Mouse (Mus musculus): ENCODE measurements around the gene Ebf1. TPM values are rescaled to one million over a fixed set of nuclear protein-coding genes. Genes with fewer than 3 reads are reported as not detected.

The Ebf1 gene
- total RNA-seq, 2 experiments from 2014 or later: 2.9 to 6.1 TPM

DNA sequence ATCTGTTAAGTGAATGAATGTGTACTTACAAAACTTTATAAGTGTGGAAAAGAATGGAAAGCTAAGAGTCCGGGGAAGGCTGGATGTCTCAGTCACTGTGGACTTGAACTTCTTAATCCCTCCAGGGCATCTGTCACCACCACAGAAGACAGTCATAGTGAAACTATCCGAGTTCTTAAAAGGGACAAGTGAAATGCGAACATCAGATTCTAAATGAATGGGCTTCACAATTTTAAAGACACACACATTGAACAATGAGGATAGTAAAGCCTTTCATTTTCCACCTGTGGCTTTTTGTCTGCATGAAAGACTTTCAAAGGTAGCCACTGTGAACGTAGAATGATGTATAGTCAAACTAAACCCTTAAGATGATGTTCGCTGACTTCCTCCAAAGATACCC lies 244.0 kb downstream of the Ebf1 start:
- DNase-seq (ENCODE audit: low spot score in 2 of 2): no peak
- intact Hi-C loops (cut with DNase I): no loop called here

DNA sequence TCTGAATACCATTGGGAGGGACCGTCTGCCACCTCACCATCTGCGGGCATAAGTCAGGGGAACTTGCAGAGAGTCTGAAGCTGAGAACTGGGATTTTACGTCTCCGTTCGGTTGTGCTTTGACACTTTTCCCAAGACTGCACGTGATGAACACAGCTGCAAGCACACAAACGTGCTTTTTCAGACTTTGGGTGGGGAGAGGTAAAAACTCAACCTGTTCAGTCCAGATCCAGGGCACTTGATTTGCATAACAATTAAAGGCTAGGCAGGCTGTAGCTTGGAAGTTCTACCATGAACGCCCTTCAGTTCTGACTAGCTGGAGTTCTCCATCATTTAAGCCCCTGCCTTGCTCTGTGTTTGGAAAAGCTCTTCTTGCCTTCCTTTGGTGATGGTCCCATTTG lies 246.8 kb downstream of the Ebf1 start:
- no peak for DNase-seq (ENCODE audit: low spot score in 2 of 2)
- intact Hi-C loops (cut with DNase I): no loop called here

DNA sequence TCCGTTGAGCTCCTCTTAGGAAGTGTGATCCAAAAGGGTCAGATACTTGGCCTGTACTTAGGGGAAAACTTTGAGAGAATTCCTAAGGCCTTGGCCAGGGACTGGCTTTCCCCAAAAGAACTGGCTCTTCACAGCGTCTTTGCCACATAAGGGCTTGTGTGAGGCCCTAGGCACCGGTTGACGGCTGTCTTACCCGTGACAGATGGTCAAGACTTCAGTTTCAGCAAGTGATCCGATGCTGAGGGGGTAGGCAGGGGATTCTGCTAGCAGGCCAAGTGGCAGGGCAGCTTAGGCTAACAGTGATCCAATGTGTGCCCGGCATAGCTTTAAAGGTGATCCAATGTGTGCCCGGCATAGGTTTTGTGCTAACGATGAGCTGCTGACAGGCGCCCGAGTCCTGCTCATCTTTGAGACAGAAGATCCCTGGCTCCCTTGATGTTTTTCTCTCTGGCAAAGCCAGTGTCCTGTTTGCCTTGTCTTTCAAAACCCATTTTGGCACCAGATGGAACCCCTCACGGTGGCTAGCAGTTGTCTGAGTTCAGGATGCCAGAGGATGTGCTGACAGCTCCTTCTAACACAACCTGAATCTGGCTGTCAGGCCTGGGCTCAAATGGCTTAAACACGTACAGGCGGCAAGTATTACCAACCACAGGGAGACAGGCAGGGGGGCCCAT lies 249.5 kb downstream of the Ebf1 start:
- intact Hi-C loops (cut with DNase I): no loop called here
- DNase-seq (ENCODE audit: low spot score in 2 of 2): no peak

DNA sequence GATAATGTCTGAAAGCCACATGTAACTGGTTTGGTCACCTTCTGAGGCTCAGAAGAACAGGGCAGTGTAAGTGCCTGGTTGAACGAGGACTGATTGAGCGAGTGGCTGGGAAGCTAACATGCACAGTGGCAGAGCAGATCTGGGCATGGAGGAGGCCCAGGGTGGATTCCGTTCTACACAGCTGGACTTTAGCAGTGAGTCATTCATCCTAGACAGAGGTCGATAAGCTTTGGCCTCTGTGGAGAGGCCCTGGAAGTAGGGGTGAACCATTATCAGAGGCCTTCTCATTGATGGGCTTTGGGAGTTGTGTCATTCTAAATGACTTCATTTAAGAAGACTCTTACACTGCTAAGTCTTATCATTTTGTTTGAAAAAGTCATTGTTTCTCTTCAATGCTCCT lies 250.3 kb downstream of the Ebf1 start:
- intact Hi-C loops (cut with DNase I): no loop called here
- no peak for DNase-seq (ENCODE audit: low spot score in 2 of 2)

DNA sequence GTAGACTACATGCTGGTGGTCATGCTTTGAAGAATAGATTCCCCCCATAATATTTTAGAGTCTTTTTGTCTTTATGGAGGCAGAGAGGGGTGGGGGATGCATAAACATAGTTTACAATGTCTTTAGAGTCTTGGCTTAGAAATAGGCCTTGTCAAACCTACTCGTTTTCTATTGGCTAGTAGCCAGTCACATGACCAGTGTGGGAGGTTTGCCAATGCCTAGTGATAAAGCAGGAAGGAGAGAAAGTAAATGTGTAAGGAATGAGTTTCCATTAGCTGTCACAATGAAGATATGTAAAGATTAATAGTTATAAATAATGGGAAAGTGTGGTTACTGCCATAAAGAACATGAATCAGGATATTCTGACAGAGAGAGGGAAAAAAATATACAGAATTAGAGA lies 256.8 kb downstream of the Ebf1 start:
- DNase-seq (ENCODE audit: low spot score in 2 of 2): no peak
- intact Hi-C loops (cut with DNase I): no loop called here

DNA sequence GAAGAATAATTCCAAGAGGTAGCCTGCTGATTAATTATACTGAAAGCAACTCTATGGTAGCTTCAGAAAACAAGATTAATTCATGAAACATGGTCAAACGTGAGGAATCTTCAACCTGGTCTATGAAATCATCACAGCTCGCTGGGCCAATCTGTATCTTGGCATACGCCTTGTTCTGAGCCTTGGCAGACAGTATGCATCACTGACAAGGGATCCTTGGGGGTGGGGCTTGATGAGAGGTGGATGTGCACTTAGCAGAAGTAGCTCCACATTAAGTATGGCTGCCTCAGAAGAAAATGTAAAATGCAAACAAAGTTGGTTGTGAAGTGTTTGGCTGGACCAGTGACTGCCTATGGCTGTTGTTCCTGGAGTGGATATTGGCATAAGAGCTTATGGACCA lies 258.1 kb downstream of the Ebf1 start:
- no peak for DNase-seq (ENCODE audit: low spot score in 2 of 2)
- intact Hi-C loops (cut with DNase I): no loop called here

DNA sequence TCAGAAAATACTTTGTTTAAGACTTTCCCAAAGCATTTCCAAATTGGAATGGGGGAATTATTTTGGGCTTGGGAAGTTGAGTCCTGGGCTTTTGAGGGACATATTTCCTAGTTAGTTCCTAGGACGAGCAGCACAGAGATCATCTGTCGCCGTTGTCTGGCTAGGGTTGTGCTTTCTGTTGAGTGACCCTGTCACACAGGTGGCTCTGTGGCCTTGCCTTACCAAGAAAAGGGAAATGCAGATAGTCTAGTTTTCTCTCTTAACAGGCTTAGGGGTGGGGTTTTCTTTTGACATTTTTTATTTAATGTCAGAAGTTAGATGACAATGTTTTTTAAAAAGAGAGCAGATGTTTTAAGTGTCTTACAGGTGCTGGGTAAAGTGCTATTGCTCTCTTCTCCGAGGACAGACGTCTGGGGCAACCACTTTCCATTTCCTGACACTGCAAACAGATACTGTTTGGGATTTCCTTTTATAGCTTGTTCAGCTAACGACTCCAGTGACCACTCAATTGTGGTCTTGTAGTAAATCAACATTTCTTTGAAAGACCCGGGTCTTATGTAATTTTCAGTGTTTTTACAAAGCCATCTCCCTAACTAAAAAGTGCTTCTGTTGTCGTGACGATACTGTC lies 264.1 kb downstream of the Ebf1 start:
- intact Hi-C loops (cut with DNase I): no loop called here

DNA sequence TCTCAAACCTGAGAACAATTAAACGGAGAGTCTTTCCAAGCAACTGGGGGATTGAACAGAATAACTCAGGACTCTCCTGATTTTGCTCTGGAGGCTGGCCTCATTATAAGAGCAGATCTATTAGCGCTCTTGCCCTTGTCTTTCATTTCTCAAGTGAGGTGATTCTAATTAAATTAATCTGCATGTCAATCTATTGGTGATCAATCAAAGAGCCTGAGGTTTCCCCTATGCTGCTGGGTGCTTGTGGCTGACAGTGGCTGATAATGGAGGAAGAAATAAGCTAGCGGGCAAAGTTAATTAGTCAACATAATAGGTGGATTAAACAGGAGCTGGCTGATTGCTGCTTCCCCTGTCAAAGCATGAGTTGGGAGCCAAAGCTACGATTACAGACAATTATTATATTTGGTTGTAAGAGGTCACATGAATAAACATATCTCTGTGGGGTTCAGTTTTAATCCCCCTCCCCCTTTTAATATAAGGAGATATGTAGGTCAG lies 265.4 kb downstream of the Ebf1 start:
- no peak for DNase-seq (ENCODE audit: low spot score in 2 of 2)
- intact Hi-C loops (cut with DNase I): no loop called here

More for the DNA sequence above, 264.1 kb downstream of the Ebf1 start:
- no peak for DNase-seq (ENCODE audit: low spot score in 2 of 2)

DNA sequence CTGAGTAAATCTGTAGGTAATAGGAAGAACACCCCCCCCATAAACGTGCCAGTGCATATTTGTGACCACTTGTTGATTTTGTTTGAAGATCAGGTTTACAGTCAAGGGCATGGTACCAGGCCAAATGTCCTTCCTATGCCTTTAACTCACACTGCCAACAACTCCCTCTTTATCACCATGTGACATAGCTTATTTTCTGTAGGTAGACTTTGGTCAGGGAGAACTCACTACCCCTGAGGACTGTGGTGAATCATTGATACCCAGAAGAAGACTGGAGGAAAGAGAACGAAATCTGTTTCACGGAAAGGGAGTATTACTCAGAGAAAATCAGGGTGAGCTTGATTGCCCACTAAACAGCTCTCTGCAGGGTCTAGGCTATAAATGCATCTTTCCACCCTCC lies 267.2 kb downstream of the Ebf1 start:
- no peak for DNase-seq (ENCODE audit: low spot score in 2 of 2)
- intact Hi-C loops (cut with DNase I): no loop called here

DNA sequence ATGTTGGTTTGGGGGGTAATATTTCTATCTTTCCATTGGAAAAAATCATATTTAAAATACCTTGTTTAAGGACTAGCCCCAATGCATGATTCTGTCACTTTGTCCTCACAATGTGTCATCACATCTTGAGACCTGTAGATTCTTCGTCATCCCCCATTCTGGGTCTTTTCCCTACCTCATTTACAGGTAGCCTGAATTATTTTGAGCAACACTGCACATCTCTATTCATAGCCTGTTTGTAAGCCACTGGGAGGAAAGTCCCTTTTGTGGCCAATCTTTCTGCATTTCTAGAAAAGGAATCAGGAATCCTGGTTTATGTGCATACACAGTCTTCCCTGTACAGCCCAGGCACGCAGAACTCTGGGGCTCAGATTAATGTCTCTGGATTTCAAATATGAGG lies 269.8 kb downstream of the Ebf1 start:
- DNase-seq (ENCODE audit: low spot score in 2 of 2): no peak
- intact Hi-C loops (cut with DNase I): no loop called here

DNA sequence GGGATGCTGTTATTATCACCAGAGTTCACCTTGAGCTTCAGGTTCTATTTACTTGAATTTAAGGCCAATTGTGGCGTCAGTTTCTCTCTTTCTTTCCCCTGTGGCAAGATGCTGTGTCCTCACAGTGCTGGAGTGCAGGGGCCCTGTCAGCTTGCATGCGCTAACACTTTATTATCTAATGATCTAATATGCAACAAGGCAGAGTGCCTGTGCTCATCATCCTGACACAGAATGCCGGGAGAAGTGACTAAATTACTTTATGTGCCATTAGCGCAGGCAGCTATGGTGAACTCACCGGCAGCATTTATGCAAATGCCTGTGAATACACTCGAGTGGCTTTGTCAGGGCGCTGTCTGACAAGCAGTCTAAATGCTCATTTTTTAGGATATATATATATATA lies 270.6 kb downstream of the Ebf1 start:
- intact Hi-C loops (cut with DNase I): no loop called here
- no peak for DNase-seq (ENCODE audit: low spot score in 2 of 2)

DNA sequence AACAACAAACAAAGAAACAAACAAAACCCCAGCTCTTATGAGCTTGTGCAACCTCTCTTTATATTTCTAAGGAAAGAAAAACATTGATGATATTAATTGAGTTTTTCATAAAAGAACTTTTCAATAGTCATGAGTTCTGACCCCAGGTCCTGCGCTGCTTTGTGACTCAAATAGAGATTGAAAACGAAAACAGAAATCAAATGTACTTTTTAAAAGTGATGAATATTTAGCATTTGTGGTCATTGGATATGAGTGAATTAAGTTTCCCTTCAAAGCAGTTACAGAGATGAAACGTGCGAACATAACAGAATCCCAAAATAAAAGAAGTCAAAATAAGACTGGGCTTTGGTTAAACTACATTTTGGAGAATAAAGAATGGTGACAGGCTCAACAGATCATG lies 271.3 kb downstream of the Ebf1 start:
- intact Hi-C loops (cut with DNase I): no loop called here
- no peak for DNase-seq (ENCODE audit: low spot score in 2 of 2)

DNA sequence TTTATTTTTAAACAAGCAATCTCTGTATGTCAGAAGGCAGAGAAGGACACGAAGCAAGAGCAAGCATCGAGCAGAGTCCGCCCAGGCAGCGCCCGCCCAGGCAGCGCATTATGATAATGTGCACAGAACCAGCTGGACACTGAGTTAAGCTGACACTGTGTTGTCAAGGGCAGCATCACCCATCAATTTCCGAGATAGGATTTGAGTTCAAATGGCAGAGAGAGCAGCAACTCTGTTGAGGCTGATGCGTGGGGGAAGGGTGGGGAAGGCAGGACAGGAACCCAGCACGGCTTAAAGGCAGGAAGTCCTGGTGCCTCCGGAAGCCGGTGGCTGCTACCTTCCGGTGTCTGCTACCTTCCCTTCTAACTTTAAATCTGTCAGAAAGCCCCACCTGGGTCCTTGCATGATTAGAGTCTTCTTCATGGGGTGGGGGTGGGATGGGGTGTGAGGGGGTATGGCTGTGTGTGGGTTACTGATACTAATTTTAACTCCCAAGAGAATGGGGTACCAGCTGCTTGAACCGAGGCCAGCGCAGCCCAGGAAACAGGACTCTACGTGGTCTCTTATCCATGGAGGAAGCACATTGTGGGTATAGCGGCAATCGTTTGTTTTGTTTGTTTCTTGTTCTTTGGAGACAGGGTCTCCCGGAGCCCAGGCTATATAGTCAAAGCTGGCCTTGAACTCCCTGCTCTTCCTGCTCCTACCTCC lies 275.9 kb downstream of the Ebf1 start:
- intact Hi-C loops (cut with DNase I): no loop called here
- no peak for DNase-seq (ENCODE audit: low spot score in 2 of 2)

DNA sequence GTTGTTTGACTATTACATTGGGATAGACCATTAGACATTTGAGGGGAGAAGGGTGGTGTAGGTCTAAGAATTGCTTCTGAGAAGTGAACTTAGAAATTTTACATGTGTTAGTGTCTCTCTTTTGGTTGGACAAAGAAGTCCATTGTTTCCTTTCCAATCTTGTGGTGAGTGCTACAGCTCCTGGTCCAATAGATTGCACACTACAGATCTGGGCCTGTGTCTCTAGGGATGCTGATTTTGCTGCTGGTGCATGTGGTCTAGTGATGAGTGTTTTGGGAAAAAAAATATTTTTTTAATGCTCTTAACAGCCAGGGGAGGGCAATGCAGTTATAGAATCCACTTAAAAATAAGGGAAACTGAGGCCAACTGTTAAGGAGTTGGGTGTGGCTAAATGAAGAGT lies 276.9 kb downstream of the Ebf1 start:
- intact Hi-C loops (cut with DNase I): no loop called here
- DNase-seq (ENCODE audit: low spot score in 2 of 2): no peak

DNA sequence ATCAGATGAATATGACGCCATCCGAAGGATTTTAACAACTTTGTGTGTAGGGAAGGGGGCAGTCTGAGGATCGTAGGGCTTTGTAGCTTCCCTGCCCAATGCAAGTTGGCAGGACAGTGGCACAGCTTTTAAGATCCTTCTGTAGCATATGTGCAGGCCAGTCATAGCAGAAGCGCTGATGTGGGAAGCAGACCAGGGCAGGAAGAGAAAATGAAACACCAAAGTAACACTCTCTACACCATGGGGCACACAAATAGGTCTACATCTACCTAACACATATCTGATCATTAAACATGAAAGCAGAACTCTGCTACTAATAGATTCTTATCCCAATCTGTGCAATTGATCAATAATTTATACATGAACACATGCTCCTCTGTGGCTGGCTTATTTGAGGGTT lies 277.7 kb downstream of the Ebf1 start:
- intact Hi-C loops (cut with DNase I): no loop called here
- DNase-seq (ENCODE audit: low spot score in 2 of 2): no peak

DNA sequence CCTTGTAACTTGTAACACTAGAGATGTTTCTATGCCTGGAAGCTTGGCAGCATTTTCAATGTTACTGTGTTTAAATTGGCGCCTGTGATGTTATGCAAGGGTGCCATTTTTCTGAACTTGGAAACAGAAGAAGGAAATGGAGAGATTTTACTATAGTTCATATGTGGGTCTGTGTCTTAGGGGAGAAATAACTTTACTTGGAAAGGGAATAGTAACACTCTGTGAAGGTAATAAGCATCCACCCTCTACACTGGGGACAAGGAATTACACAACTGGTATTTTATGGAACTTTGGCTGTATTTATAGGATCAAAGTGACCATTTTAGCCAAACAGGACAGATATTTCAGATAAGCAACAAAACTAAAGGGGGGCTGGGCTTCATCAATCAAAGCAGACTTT lies 278.8 kb downstream of the Ebf1 start:
- no peak for DNase-seq (ENCODE audit: low spot score in 2 of 2)
- intact Hi-C loops (cut with DNase I): no loop called here

DNA sequence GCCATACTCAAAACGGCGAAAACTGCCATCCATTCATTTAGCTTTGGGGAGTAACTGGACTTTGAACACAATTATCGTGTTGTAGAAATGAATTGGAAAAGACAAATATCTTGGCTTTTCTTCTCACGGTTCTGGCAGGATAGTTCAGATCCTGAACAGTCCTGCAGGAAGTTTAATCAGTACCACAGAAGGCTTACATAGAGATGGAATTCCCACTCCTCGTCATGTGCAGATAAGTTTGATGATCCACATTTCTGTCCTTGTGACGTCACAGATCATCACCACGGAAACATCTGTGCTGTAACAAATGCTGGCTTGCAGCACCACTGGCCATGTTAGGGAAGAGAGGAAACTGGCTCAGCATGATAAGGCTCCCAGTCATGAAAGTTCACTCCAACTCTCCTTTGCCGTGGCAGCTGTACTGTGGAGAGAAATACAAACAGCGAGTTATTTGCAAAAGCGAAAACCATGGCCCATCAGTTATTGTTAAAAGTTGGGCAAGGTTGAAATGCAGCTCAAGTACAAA lies 280.1 kb downstream of the Ebf1 start:
- no peak for DNase-seq (ENCODE audit: low spot score in 2 of 2)
- intact Hi-C loops (cut with DNase I): no loop called here

DNA sequence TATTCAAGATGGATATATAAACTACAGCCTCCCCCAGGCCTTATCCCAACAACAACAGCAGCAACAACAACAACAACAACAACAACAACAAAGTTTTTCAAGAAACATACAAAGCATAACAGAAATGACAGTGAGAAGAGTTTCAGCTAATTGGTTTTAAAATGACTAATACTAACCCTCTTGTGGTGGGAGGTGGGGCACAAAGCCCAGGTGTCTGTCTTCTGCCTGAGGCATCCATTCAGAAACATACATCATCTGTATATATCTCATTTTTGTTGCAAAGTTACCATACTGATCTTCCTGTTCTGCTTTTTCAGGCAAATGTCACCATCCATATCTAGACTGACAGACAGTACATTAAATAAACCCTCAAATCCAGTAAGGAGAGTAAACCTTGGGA lies 282.4 kb downstream of the Ebf1 start:
- DNase-seq (ENCODE audit: low spot score in 2 of 2): no peak
- intact Hi-C loops (cut with DNase I): no loop called here

DNA sequence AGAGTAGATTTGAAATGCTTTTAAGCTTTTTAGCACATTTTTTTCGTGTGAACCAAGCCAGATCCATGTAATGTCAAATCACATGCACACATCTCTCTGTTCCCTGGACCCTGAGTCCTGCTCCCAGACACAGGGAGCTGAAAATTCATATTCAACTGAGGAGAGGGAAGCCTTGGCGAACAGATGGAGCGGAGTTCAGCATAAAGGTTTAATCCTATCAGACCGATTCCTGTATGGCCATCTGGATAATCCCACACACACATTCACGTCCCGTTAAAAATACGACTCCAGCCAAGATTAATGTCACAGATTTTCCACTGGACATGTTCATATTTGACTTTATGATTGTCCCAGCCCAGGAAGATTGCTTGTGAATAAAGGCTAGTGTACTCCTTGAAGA lies 282.8 kb downstream of the Ebf1 start:
- no peak for DNase-seq (ENCODE audit: low spot score in 2 of 2)
- intact Hi-C loops (cut with DNase I): no loop called here

DNA sequence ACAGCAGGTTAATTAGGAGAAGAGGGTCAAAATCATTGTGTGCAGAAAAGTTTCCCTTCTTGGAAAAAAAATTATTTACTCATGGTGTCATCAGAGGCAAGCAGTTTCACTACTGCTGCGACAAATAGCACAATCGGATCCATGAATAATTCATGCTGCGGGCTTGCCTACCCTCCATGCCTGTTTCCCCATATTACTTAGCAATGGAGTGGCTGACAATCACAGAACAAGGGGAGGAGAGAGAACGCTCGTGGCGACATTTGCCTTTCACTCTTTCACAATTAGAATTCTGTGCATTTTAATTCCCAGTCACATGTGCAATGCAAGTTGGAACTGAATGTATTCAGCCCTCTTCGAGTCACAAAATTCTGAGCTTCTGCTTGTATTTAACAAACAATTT lies 283.4 kb downstream of the Ebf1 start:
- intact Hi-C loops (cut with DNase I): no loop called here
- DNase-seq (ENCODE audit: low spot score in 2 of 2): no peak

DNA sequence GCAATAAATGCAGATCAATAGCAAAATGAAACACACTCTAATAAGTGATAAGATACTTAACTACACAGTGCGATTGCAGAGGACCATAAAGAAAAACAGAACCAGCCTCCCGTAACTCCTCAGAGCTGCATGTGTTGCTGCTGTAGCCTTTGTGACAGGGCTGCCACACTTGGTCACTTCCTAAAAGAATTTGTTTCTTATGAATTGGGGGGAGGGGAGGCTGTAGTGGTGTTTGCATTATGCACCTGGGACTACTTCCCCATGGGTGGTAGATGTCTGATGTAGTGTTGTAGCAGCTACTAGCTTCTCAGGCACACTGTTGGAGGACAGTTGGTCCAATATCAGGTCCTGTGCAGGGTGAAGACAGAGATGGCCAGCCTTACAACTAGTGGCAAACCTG lies 284.6 kb downstream of the Ebf1 start:
- intact Hi-C loops (cut with DNase I): no loop called here
- DNase-seq (ENCODE audit: low spot score in 2 of 2): no peak
